Mouse (Mus musculus): ENCODE data around the gene Mss51.

The Mss51 gene

GRCm38 (mm10) chr14:20451765-20452331 lies 44.9 kb downstream of the Mss51 start, which contains the start of gene Cfap70:
TSS of gene Cfap70 (minus strand) at chr14:20452226.
- DNase-seq (ENCODE audit: low read depth, low spot score) = peak; percentile 81

GRCm38 (mm10) chr14:20451302-20451701 lies 45.4 kb downstream of the Mss51 start:
- no peak for DNase-seq (ENCODE audit: low read depth, low spot score)

- no peak for DNase-seq (ENCODE audit: low read depth, low spot score)
Observed at GRCm38 (mm10) chr14:20447209-20447608, 49.5 kb downstream of the Mss51 start.

GRCm38 (mm10) chr14:20442252-20442651 lies 54.4 kb downstream of the Mss51 start:
- DNase-seq (ENCODE audit: low read depth, low spot score) = no peak

GRCm38 (mm10) chr14:20436976-20437375 lies 59.7 kb downstream of the Mss51 start:
- DNase-seq (ENCODE audit: low read depth, low spot score) = no peak
